Mouse (Mus musculus) hindbrain, embryonic 16.5 days (tissue): ENCODE results near the gene Nr5a1. TPM values are rescaled to one million over a fixed set of nuclear protein-coding genes. Genes with fewer than 3 reads are reported as not detected.

ENCODE experiments used
- ATAC-seq: fragments of 200-750 bp; cut with Nextera tagmentation; 2 replicates; pipeline ENCODE4 v1.8.0; 2017; ENCODE audit warnings: moderate TSS enrichment, moderate library complexity
- H3K27ac ChIP-seq: fragments of 300-500 bp; sonication (generic); 2 replicates; pipeline ENCODE4 v1.5.1; 2014; ENCODE audit warnings: low read depth, mild to moderate bottlenecking, control low read depth, low read length, moderate library complexity
- H3K27me3 ChIP-seq: fragments of 300-500 bp; sonication (generic); replicated peaks from 2 replicates; pipeline ENCODE4 v1.6.1; 2014; ENCODE audit warnings: low read length; ENCODE audit not compliant: control insufficient read depth, insufficient read depth
- H3K36me3 ChIP-seq: fragments of 300-500 bp; sonication (generic); 2 replicates; pipeline ENCODE4 v1.6.1; 2014; ENCODE audit warnings: mild to moderate bottlenecking, low read length, moderate library complexity, mixed read lengths; ENCODE audit not compliant: control insufficient read depth, insufficient read depth
- H3K4me1 ChIP-seq: fragments of 300-500 bp; sonication (generic); 2 replicates; pipeline ENCODE4 v1.6.1; 2014; ENCODE audit warnings: low read depth, low read length; ENCODE audit not compliant: control insufficient read depth, insufficient read depth
- H3K4me2 ChIP-seq: fragments of 300-500 bp; sonication (generic); 2 replicates; pipeline ENCODE4 v1.6.1; 2014; ENCODE audit warnings: mild to moderate bottlenecking, low read length, control low read depth, moderate library complexity
- H3K4me3 ChIP-seq: fragments of 300-500 bp; sonication (generic); 2 replicates; pipeline ENCODE4 v1.5.1; 2014; ENCODE audit warnings: mild to moderate bottlenecking, low read length, control low read depth, moderate library complexity
- H3K9ac ChIP-seq: fragments of 300-500 bp; sonication (generic); 2 replicates; pipeline ENCODE4 v1.6.1; 2014; ENCODE audit warnings: low read depth, mild to moderate bottlenecking, control low read depth, low read length, moderate library complexity
- H3K9me3 ChIP-seq: fragments of 300-500 bp; sonication (generic); 2 replicates; pipeline ENCODE4 v1.6.1; 2014; ENCODE audit warnings: mild to moderate bottlenecking, low read length, moderate library complexity; ENCODE audit not compliant: control insufficient read depth
- WGBS: fragments of 180-500 bp; shearing (Covaris S2); extraction: QIAGEN DNeasy Blood & Tissue Kit; methylation state at CpG from one replicate; pipeline ENCODE4 v1.1.7; 2014; 5-methylcytosine and 5-hydroxymethylcytosine counted together
- polyA plus RNA-seq: library from polyadenylated mRNA; unstranded; fragments of >200 nt; fragmentation: Nextera tagmentation; extraction: Ambion mirVana; gene quantifications from 2 replicates; pipeline ENCODE4 v1.2.1, GENCODE M21; 2015

The Nr5a1 gene
- polyA plus RNA-seq, 1 experiment from 2014 or later: not detected

DNA sequence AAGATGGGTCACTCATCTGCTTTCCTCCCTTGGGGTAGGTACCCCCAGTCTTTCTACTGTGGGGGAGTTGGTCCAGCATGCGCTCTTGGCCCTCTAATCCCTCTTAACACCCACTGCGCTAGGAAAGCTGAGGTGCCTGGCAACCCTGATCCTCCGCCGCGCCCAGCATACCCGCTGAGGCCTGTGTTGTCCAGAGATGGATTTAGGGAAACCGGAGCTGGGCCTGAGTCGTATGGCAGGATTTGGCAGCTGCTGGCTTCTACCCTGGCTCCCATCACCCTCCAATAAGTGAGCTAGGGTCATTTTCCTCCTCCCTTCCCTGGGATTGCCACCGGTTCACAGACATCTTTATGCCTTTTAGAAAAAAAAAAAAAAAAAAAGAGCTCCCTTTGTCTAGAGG, 18.6 kb downstream of the Nr5a1 start:
- H3K27ac ChIP-seq: no peak overlapping the region
- no peak overlapping the region for H3K4me2 ChIP-seq
- H3K36me3 ChIP-seq: no peaks in the 10 kb centered on the region
- H3K27me3 ChIP-seq: no peaks in the 10 kb centered on the region
- H3K4me1 ChIP-seq: peaks cover 8% of the 10 kb centered on the region
- no peaks in the 10 kb centered on the region for H3K9me3 ChIP-seq
- no peak for ATAC-seq
- H3K4me3 ChIP-seq: no peak overlapping the region
- H3K9ac ChIP-seq: no peak overlapping the region
- WGBS: 51% methylated on average over 9 of the region's 9 CpGs

- Histone ChIP-seq H3K4me2 (no peak overlapping the region), H3K9me3 (no peaks in the 10 kb centered on the region), H3K4me3 (no peak overlapping the region), H3K27ac (no peak overlapping the region), H3K36me3 (no peaks in the 10 kb centered on the region), H3K9ac (no peak overlapping the region), H3K4me1 (peaks cover 12% of the 10 kb centered on the region), H3K27me3 (no peaks in the 10 kb centered on the region)
- 25% methylated on average over 8 of the region's 8 CpGs for WGBS
- no peak for ATAC-seq
Measured at GRCm38 (mm10) chr2:38691542-38691941, 22.8 kb downstream of the Nr5a1 start.

GRCm38 (mm10) chr2:38689881-38690280, 24.5 kb downstream of the Nr5a1 start:
- no peak overlapping the region for H3K9ac ChIP-seq
- no peak for ATAC-seq
- no peaks in the 10 kb centered on the region for H3K9me3 ChIP-seq
- H3K4me3 ChIP-seq: no peak overlapping the region
- no peak overlapping the region for H3K4me2 ChIP-seq
- no peaks in the 10 kb centered on the region for H3K27me3 ChIP-seq
- WGBS: 20% methylated on average over 1 of the region's 1 CpGs
- no peaks in the 10 kb centered on the region for H3K36me3 ChIP-seq
- no peak overlapping the region for H3K27ac ChIP-seq
- peaks cover 12% of the 10 kb centered on the region for H3K4me1 ChIP-seq

DNA sequence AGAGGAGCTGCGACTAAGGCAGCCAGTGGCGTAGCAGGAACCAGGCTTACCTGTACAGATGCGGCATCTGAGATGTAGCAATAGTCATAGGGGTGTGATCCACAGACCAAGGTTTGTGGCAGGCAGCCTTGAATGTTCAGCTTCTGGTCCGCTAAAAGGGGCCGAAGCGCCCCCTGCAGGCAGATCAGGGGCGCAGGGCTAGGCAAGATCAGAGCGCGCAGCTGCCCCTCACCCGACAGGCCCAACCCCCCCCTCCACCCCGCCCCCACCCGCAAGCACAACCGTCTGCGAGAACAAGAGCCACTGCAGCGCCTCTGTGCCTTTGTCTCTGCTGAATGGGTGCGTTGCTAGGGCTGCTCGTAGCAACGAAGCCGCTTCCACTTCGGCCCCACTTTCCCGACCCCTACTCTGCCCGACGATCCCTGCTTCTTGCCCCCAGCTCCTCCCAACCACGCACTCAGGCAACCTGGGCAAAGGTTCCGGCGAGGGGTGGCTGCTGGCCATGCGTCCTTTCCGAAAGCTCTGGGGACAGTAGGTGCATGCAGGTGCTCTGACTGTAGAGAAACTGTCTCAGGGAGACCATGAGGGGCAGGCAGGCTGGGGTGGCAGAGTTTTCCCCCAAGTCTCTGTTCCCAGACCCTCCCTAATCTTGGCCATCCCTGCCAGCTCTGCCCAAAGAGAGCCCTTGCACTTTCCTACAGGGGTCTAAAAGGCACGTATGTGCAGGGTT, 25.4 kb downstream of the Nr5a1 start:
- H3K4me1 ChIP-seq: peaks cover 12% of the 10 kb centered on the region
- peak overlapping the region; percentile 61 for H3K9ac ChIP-seq
- peak overlapping the region; percentile 67 for H3K4me2 ChIP-seq
- H3K36me3 ChIP-seq: no peaks in the 10 kb centered on the region
- H3K27me3 ChIP-seq: no peaks in the 10 kb centered on the region
- no peaks in the 10 kb centered on the region for H3K9me3 ChIP-seq
- peak overlapping the region; percentile 34 for H3K4me3 ChIP-seq
- WGBS: 3% methylated on average over 25 of the region's 29 CpGs
- peak overlapping the region; percentile 42; the same call in 1 of the 2 replicates for H3K27ac ChIP-seq
- ATAC-seq: peak; percentile 85

GRCm38 (mm10) chr2:38685746-38686145, 28.6 kb downstream of the Nr5a1 start:
- Histone ChIP-seq H3K9me3 (no peaks in the 10 kb centered on the region), H3K4me3 (no peak overlapping the region), H3K4me1 (peaks cover 12% of the 10 kb centered on the region), H3K27ac (no peak overlapping the region), H3K36me3 (no peaks in the 10 kb centered on the region), H3K4me2 (no peak overlapping the region), H3K27me3 (no peaks in the 10 kb centered on the region), H3K9ac (no peak overlapping the region)
- ATAC-seq: no peak
- WGBS: 76% methylated on average over 3 of the region's 3 CpGs

GRCm38 (mm10) chr2:38683083-38683482, 31.3 kb downstream of the Nr5a1 start:
- Histone ChIP-seq H3K4me1 (peaks cover under 1% of the 10 kb centered on the region; the same call in 1 of the 2 replicates), H3K27me3 (no peaks in the 10 kb centered on the region), H3K9ac (no peak overlapping the region), H3K9me3 (no peaks in the 10 kb centered on the region), H3K27ac (no peak overlapping the region), H3K36me3 (no peaks in the 10 kb centered on the region), H3K4me3 (no peak overlapping the region), H3K4me2 (no peak overlapping the region)
- 81% methylated on average over 5 of the region's 5 CpGs for WGBS
- no peak for ATAC-seq

GRCm38 (mm10) chr2:38682209-38682608, 32.1 kb downstream of the Nr5a1 start:
- no peak for ATAC-seq
- H3K4me1 ChIP-seq: no peaks in the 10 kb centered on the region
- H3K27me3 ChIP-seq: no peaks in the 10 kb centered on the region
- H3K9ac ChIP-seq: no peak overlapping the region
- H3K4me3 ChIP-seq: no peak overlapping the region
- WGBS: 92% methylated on average over 5 of the region's 5 CpGs
- H3K36me3 ChIP-seq: no peaks in the 10 kb centered on the region
- no peak overlapping the region for H3K4me2 ChIP-seq
- H3K9me3 ChIP-seq: no peaks in the 10 kb centered on the region
- no peak overlapping the region for H3K27ac ChIP-seq

DNA sequence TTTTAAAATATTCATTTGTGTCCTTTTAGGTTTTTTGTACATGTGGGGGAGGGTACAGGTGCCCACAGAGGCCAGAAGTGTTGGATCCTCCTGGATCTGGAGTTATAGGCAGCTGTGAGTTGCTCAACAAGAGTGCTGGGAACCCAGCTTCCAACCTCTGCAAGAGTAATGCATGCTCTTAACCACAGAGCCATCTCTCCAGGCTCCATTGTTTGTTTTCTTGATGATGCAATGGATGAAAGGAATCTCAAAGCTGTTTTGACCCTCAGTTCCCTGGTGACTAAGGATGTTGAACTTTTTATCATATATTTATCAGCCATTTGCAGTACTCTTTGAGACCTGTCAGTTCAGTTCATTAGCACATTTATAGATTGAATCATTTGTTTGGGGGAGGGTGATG, 35.4 kb downstream of the Nr5a1 start:
- no peak overlapping the region for H3K27ac ChIP-seq
- no peak overlapping the region for H3K4me2 ChIP-seq
- no peak for ATAC-seq
- H3K36me3 ChIP-seq: no peaks in the 10 kb centered on the region
- no peaks in the 10 kb centered on the region for H3K27me3 ChIP-seq
- H3K9me3 ChIP-seq: no peaks in the 10 kb centered on the region
- no peaks in the 10 kb centered on the region for H3K4me1 ChIP-seq
- H3K4me3 ChIP-seq: no peak overlapping the region
- H3K9ac ChIP-seq: no peak overlapping the region

DNA sequence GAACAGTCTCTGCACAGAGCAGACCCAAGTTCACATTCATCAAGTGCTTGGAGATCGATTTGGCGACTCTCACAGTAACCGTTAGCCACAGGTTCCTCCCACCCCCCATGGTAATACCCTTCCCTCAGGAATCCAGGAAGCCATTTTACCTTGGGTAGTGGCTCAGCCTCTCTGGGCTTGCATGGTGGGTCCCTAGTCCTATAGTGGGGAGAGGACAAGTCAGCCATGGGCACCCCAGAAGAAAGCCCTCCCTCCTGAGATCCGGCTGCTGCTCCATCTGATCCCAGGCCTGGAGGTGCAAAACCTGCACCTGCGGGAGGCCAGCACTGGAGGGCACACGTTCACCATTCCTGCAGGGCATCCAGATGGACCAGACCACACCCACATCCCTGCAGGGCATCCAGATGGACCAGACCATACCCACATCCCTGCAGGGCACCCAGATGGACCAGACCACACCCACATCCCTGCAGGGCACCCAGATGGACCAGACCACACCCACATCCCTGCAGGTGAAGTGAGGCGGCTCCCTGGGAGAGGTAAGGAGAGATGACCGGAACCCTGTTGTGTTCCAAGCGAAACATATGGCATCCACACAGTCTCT, 38.9 kb downstream of the Nr5a1 start:
- peak; percentile 51 for ATAC-seq
- WGBS: 54% methylated on average over 9 of the region's 9 CpGs

More for the DNA sequence above, 38.9 kb downstream of the Nr5a1 start:
- Histone ChIP-seq H3K36me3 (no peaks in the 10 kb centered on the region), H3K4me2 (no peak overlapping the region), H3K27me3 (no peaks in the 10 kb centered on the region; the same call in 1 of the 2 replicates), H3K4me1 (no peaks in the 10 kb centered on the region), H3K27ac (no peak overlapping the region), H3K9ac (no peak overlapping the region), H3K9me3 (no peaks in the 10 kb centered on the region), H3K4me3 (no peak overlapping the region)
